9 mouse cellular contexts compared by ENCODE assay signal in the genomic region with DNA sequence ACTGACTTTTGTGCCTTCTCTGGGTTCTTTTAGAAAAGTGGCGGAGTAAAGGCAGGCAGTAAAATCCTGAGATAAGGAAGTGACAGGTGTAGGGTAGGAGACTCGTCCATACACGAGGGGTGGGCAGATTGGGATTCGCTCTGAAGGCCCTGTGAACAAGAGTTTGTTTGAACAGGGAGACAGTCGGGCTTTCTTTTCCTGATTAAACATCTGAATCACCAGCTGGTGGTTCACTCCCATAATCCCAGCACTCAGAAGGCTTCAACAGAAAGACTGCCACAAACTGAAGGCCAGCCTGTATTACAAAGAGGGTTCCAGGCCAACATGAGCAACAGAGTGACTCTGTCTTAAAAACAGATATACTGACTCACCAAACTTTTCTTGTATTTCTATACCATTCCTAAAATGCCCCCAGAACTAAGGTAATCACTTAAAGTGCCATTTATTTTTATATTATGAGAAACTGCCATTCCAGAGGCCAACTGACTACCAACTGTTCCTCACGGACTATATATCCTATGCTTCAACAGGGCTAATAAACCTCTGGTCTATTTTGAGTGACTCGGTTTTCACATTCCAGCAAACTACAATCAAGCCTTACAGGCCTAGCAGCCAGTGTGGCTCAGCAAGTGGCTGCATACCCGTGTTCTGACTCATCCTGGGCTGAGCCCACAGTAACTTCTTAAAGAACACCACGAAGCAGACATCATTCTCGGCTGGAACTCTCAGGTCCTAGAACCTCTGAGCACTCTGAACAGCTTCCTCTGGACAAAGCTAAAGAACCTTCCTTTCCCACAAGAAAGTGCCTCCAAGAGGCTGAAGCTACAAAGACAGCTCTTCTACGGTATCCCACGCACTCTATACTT. TPM values are rescaled to one million over a fixed set of nuclear protein-coding genes. Genes with fewer than 3 reads are reported as not detected.
DNase-seq lines count a peak whose midpoint lies in the region; ATAC-seq and TF ChIP-seq lines count a peak whose summit lies in the region.
"Had no signal": no experiment of that assay in that cellular context is flagged by ENCODE, and none has a peak within 500 bp of the region (broad histone marks: within the 10 kb centered on the region; RNA-seq: fewer than 3 reads in every experiment).

No protein-coding gene starts in this region.

- 34% methylated on average over 12 of the region's 12 CpGs for WGBS in intestine, postnatal 0 days
- 84% methylated on average over 12 of the region's 12 CpGs for WGBS in forebrain, embryonic 14.5 days

- no peaks in the 10 kb centered on the region for H3K27me3 ChIP-seq in intestine, postnatal 0 days (replicated peaks; ENCODE audit: control insufficient read depth, insufficient read depth, low read length)
- no peaks in the 10 kb centered on the region for H3K27me3 ChIP-seq in forebrain, embryonic 14.5 days (replicated peaks; ENCODE audit: control insufficient read depth, insufficient read depth, low read length)

- H3K4me2 ChIP-seq in intestine, postnatal 0 days (replicated peaks; ENCODE audit: low read depth) = peak overlapping the region; percentile 9; the same call in 1 of the 2 replicates
- H3K4me2 ChIP-seq in forebrain, embryonic 14.5 days (ENCODE audit: low read length) = no peak overlapping the region

- peak overlapping the region; percentile 12; the same call in 1 of the 2 replicates for H3K9ac ChIP-seq in intestine, postnatal 0 days (ENCODE audit: low read depth, low read length)
- no peak overlapping the region for H3K9ac ChIP-seq in forebrain, embryonic 14.5 days (ENCODE audit: low read length)

- TF ChIP-seq CTCF in gastrocnemius, adult 2 months (IDR thresholded peaks at IDR 0.05) = no peak
- TF ChIP-seq CTCF in intestine, postnatal 0 days (IDR thresholded peaks at IDR 0.05; ENCODE audit: low read depth) = no peak

- peak; percentile 12 for DNase-seq in right cerebral cortex, adult 18-20 months
- DNase-seq in right cerebral cortex, postnatal 25 days = no peak
- peak; percentile 60 for DNase-seq in gastrocnemius, adult 2 months
- peak; percentile 46 for DNase-seq in urinary bladder, postnatal 25 days (ENCODE audit: low spot score)
- no peak for DNase-seq in spleen, postnatal 4 days (ENCODE audit: low spot score in 2 of 2)
- no peak for DNase-seq in ovary, postnatal 10 days (ENCODE audit: low spot score)
- DNase-seq in forebrain, embryonic 14.5 days (ENCODE audit: low spot score) = no peak

- ATAC-seq in intestine, postnatal 0 days = peak; percentile 55; the same call in 1 of the 2 replicates
- ATAC-seq in forebrain, embryonic 14.5 days = no peak

- no peaks in the 10 kb centered on the region for H3K9me3 ChIP-seq in intestine, postnatal 0 days (ENCODE audit: control insufficient read depth)
- no peaks in the 10 kb centered on the region for H3K9me3 ChIP-seq in forebrain, embryonic 14.5 days (replicated peaks; ENCODE audit: control insufficient read depth, low read length)

- peak overlapping the region; percentile 39 for H3K4me3 ChIP-seq in gastrocnemius, adult 2 months
- no peak overlapping the region for H3K4me3 ChIP-seq in intestine, postnatal 0 days (ENCODE audit: low read depth, low read length)
- H3K4me3 ChIP-seq in forebrain, embryonic 14.5 days (ENCODE audit: low read depth, low read length) = no peak overlapping the region

- 0 out of 2 replicates have a peak, but pooled peaks cover 3% of the 10 kb centered on the region for H3K4me1 ChIP-seq in intestine, postnatal 0 days (replicated peaks; ENCODE audit: control insufficient read depth, insufficient read depth, low read length)
- peaks cover 4% of the 10 kb centered on the region; the same call in 1 of the 2 replicates for H3K4me1 ChIP-seq in forebrain, embryonic 14.5 days (ENCODE audit: control insufficient read depth, insufficient read depth, low read length)

- intact Hi-C loops in gastrocnemius, adult 2 months (cut with DNase I) = loop anchor here (5.0 kb wide), 1 partner anchor 37 kb away; no protein-coding TSS in a partner anchor

- peak overlapping the region; percentile 88 for H3K27ac ChIP-seq in gastrocnemius, adult 2 months
- H3K27ac ChIP-seq in intestine, postnatal 0 days (ENCODE audit: low read depth, low read length) = peak overlapping the region; percentile 52
- no peak overlapping the region for H3K27ac ChIP-seq in forebrain, embryonic 14.5 days (ENCODE audit: low read depth, low read length)

- peaks cover 34% of the 10 kb centered on the region for H3K36me3 ChIP-seq in intestine, postnatal 0 days (ENCODE audit: control insufficient read depth, insufficient read depth)
- H3K36me3 ChIP-seq in forebrain, embryonic 14.5 days (ENCODE audit: control insufficient read depth, insufficient read depth, low read length) = 0 out of 2 replicates have a peak, but pooled peaks cover 7% of the 10 kb centered on the region

RNA-seq across cellular contexts. Expression of a gene that starts 18.3 kb away (rescaled TPM):
- 10 to 100 TPM; 95.0 to 95.1 TPM for total RNA-seq in gastrocnemius, adult 2 months (2021)
- 52.7 and 52.8 TPM in 2 replicates for polyA plus RNA-seq in intestine, postnatal 0 days (2015; fragmentation: Nextera tagmentation; extraction: Ambion mirVana)
- polyA plus RNA-seq in forebrain, embryonic 14.5 days (2014; fragmentation: Nextera tagmentation; extraction: Ambion mirVana) = 160 and 173 TPM in 2 replicates

RNA-seq across cellular contexts. Expression of a gene that starts 18.6 kb away (rescaled TPM):
- 10 to 100 TPM; 24.0 to 28.5 TPM for total RNA-seq in gastrocnemius, adult 2 months (2021)
- polyA plus RNA-seq in intestine, postnatal 0 days (2015; fragmentation: Nextera tagmentation; extraction: Ambion mirVana) = 8.3 and 8.6 TPM in 2 replicates
- polyA plus RNA-seq in forebrain, embryonic 14.5 days (2014; fragmentation: Nextera tagmentation; extraction: Ambion mirVana) = 20.0 and 26.8 TPM in 2 replicates

RNA-seq across cellular contexts. Expression of a gene that starts 48.7 kb away (rescaled TPM):
- not detected for total RNA-seq in gastrocnemius, adult 2 months (2021)
- 2.3 and 3.2 TPM in 2 replicates for polyA plus RNA-seq in intestine, postnatal 0 days (2015; fragmentation: Nextera tagmentation; extraction: Ambion mirVana)
- not detected in 2 replicates for polyA plus RNA-seq in forebrain, embryonic 14.5 days (2014; fragmentation: Nextera tagmentation; extraction: Ambion mirVana)
- total RNA-seq: layer of hippocampus, adult 8-10 months had no signal

RNA-seq across cellular contexts. Expression of a gene that starts 54.9 kb away (rescaled TPM):
- 10 to 100 TPM; 14.1 to 16.0 TPM for total RNA-seq in gastrocnemius, adult 2 months (2021)
- 7.8 and 8.4 TPM in 2 replicates for polyA plus RNA-seq in intestine, postnatal 0 days (2015; fragmentation: Nextera tagmentation; extraction: Ambion mirVana)
- polyA plus RNA-seq in forebrain, embryonic 14.5 days (2014; fragmentation: Nextera tagmentation; extraction: Ambion mirVana) = 24.3 and 36.0 TPM in 2 replicates

Comparison
In these comparisons a context has a peak if more than half of its experiments do, and no peak if none do; other contexts are left out.
1. DNase-seq: peak in right cerebral cortex, adult 18-20 months (single experiment), gastrocnemius, adult 2 months (single experiment) and urinary bladder, postnatal 25 days (single experiment); none in right cerebral cortex, postnatal 25 days (single experiment), spleen, postnatal 4 days (0 of 2), ovary, postnatal 10 days (single experiment) and forebrain, embryonic 14.5 days (single experiment).